Mouse (Mus musculus): ENCODE data around the gene Olfr201.

DNA sequence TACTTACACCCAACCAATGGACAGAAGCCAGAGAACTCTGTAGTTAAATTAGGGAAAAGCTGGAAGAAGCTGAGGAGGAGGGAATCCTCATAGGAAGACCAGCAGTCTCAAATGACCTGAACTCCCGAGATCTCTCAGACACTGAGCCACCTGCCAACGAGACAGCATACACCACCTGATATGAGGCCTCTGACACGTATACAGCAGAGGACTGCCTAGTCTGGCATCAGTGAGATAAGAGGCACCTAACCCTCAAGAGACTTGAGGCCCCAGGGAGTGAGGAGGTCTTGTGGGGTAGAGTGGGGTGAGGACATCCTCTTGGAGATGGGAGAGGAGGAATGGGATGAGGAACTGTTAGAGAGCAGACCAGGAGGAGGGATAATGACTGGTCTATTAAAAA is 8.1 kb upstream of the Olfr201 start:
- no peak for TF ChIP-seq CTCF (IDR thresholded peaks at IDR 0.05; ENCODE audit: borderline replicate concordance, insufficient read depth, low read length)
- TF ChIP-seq POLR2A (IDR thresholded peaks at IDR 0.05; ENCODE audit: low read depth, low read length) = no peak
